Mouse (Mus musculus): Measurements from ENCODE around the gene Tshz2.

GRCm38 (mm10) chr2:169636414-169636813 is 3.6 kb downstream of the Tshz2 start:
- TF ChIP-seq POLR2A (IDR thresholded peaks at IDR 0.05; ENCODE audit: borderline replicate concordance, extremely low read depth, insufficient read depth, insufficient read length, poor library complexity, severe bottlenecking) (no peak), CTCF (IDR thresholded peaks at IDR 0.05; ENCODE audit: borderline replicate concordance, extremely low read depth, insufficient read depth, insufficient read length) (no peak)
